Mouse (Mus musculus): ENCODE results near the gene Crybg3. TPM values are rescaled to one million over a fixed set of nuclear protein-coding genes. Genes with fewer than 3 reads are reported as not detected.

The Crybg3 gene
- total and polyA plus RNA-seq, 3 experiments: 2.7 to 5.0 (median 2.8) TPM

DNA sequence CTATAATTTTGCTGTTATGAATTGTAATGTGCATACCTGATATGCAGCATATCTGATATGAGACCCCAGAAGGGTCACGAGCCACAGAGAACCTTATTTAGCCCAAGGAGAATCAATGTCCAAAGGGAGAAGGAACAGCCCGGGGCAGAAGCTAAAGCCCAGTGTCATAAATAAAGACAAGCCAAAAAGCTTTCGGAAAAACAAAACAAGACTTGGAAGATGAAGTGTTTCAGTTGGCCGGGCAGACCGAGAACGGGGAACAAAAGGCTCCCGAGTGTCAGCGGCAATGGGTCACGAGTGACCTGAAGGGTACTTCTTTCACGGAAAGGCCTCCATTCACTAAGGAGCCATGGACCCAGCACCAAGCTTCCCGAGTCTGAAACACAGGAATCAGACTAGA, 26.8 kb downstream of the Crybg3 start:
- Histone ChIP-seq H3K9ac (ENCODE audit: insufficient read depth, low read depth) (no peak overlapping the region), H3K79me2 (replicated peaks; ENCODE audit: control insufficient read depth, extremely low read depth, insufficient read depth, poor library complexity, severe bottlenecking) (no peaks in the 10 kb centered on the region), H3K27me3 (replicated peaks) (no peaks in the 10 kb centered on the region), H3K4me1 (ENCODE audit: control insufficient read depth in 1 of 2, insufficient read depth in 2 of 2) (peaks cover 3 to 28% of the 10 kb centered on the region in 2 experiments), H3K36me3 (replicated peaks in 1 of 2; ENCODE audit: control insufficient read depth in 1 of 2, insufficient read depth in 1 of 2, low read length in 1 of 2) (no peaks in the 10 kb centered on the region), H3K9me3 (replicated peaks; ENCODE audit: low read length) (no peaks in the 10 kb centered on the region), H3K27ac (ENCODE audit: insufficient read depth, low read depth) (no peak overlapping the region), H3K4me3 (replicated peaks in 1 of 3; ENCODE audit: low read depth in 2 of 3, low read length in 2 of 3, poor library complexity in 1 of 3) (no peak overlapping the region), H3K4me2 (ENCODE audit: insufficient read depth, low read depth, poor library complexity, severe bottlenecking) (no peak overlapping the region)
- DNase-seq (ENCODE audit: extremely low read depth): no peak
- no peak for TF ChIP-seq BHLHE40 (IDR thresholded peaks at IDR 0.05; ENCODE audit: low read depth, low read length)
- TF ChIP-seq ETS1 (conservative IDR thresholded peaks at IDR 0.05; ENCODE audit: low read depth, low read length): no peak
- TF ChIP-seq E2F4 (IDR thresholded peaks at IDR 0.05; ENCODE audit: insufficient replicate concordance, low read depth, low read length): no peak
- no peak for TF ChIP-seq IRF4 (IDR thresholded peaks at IDR 0.05; ENCODE audit: low read depth, low read length)
- dilution Hi-C loops (cut with MboI; ENCODE audit: extremely low pct_ligation_motif_present, extremely low pct_unique_long_range_greater_than_20kb, low sequenced_read_pairs) (no loop called here), in situ Hi-C loops (cut with MboI; ENCODE audit: low pct_ligation_motif_present, low pct_unique_long_range_greater_than_20kb, low sequenced_read_pairs) (no loop called here)

DNA sequence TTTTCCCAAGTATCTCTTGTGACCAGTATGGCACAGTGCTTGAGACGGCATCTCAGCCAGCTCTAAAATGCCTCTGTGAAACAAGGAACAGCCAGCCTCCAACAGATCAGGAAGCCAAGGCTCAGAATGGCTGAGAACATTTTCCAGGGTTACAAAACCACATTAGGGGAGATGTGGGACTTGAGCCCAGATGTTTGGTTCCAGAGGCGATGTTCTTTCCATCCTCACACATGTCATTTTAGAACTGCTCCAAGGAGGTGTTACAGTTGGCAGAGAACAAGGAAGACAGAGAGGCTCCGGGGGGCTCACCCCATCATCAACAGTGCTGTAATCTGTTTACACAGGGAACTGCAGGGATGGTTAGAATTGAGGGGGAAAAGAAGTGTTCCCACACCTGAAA, 28.1 kb downstream of the Crybg3 start:
- TF ChIP-seq RCOR1 (conservative IDR thresholded peaks at IDR 0.05; ENCODE audit: low read depth, low read length) (no peak), TBP (conservative IDR thresholded peaks at IDR 0.05; ENCODE audit: low read depth, low read length) (no peak), IRF4 (IDR thresholded peaks at IDR 0.05; ENCODE audit: low read depth, low read length) (no peak), HCFC1 (IDR thresholded peaks at IDR 0.05; ENCODE audit: low read depth, low read length) (no peak), EP300 (IDR thresholded peaks at IDR 0.05; ENCODE audit: low read length) (no peak), SIN3A (IDR thresholded peaks at IDR 0.05; ENCODE audit: low read length) (no peak), MAFK (IDR thresholded peaks at IDR 0.05; ENCODE audit: insufficient replicate concordance, low read length) (no peak), CHD1 (IDR thresholded peaks at IDR 0.05; ENCODE audit: low read depth, low read length) (no peak), USF1 (IDR thresholded peaks at IDR 0.05; ENCODE audit: low read depth, low read length) (no peak), UBTF (IDR thresholded peaks at IDR 0.05; ENCODE audit: low read depth, low read length) (no peak)
- no peak overlapping the region for H3K9ac ChIP-seq (ENCODE audit: insufficient read depth, low read depth)
- in situ Hi-C loops (cut with MboI; ENCODE audit: low pct_ligation_motif_present, low pct_unique_long_range_greater_than_20kb, low sequenced_read_pairs) (no loop called here), dilution Hi-C loops (cut with MboI; ENCODE audit: extremely low pct_ligation_motif_present, extremely low pct_unique_long_range_greater_than_20kb, low sequenced_read_pairs) (no loop called here)
- H3K4me1 ChIP-seq (ENCODE audit: control insufficient read depth in 1 of 2, insufficient read depth in 2 of 2): peaks cover 8 to 36% of the 10 kb centered on the region in 2 experiments
- no peaks in the 10 kb centered on the region for H3K36me3 ChIP-seq (replicated peaks in 1 of 2; ENCODE audit: control insufficient read depth in 1 of 2, insufficient read depth in 1 of 2, low read length in 1 of 2)
- H3K4me2 ChIP-seq (ENCODE audit: insufficient read depth, low read depth, poor library complexity, severe bottlenecking): no peak overlapping the region
- no peaks in the 10 kb centered on the region for H3K79me2 ChIP-seq (replicated peaks; ENCODE audit: control insufficient read depth, extremely low read depth, insufficient read depth, poor library complexity, severe bottlenecking)
- no peak for DNase-seq (ENCODE audit: extremely low read depth)
- H3K27ac ChIP-seq (ENCODE audit: insufficient read depth, low read depth): no peak overlapping the region
- H3K4me3 ChIP-seq (replicated peaks in 1 of 3; ENCODE audit: low read depth in 2 of 3, low read length in 2 of 3, poor library complexity in 1 of 3): no peak overlapping the region
- H3K9me3 ChIP-seq (replicated peaks; ENCODE audit: low read length): no peaks in the 10 kb centered on the region
- no peaks in the 10 kb centered on the region for H3K27me3 ChIP-seq (replicated peaks)

DNA sequence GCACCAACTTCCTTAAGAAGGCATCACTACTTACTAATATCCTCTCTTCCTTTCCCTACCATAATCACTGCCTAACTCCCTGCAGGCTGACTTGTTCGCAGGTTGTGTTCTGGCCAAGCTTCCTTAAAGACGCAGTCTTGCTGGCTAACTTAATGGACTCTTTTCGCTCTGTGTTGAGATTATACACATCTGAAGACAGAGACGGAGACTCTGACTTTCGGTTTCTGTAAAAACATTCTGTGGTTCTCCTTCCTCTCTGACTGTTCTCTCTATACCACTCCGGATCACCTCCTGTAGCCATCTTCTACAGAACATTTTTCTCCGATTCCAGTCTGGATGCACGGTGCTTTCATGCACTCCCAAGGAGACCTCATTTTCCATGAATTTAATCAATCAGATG, 30.0 kb downstream of the Crybg3 start:
- dilution Hi-C loops (cut with MboI; ENCODE audit: extremely low pct_ligation_motif_present, extremely low pct_unique_long_range_greater_than_20kb, low sequenced_read_pairs): no loop called here
- H3K9me3 ChIP-seq (replicated peaks; ENCODE audit: low read length): no peaks in the 10 kb centered on the region
- H3K4me3 ChIP-seq (replicated peaks in 1 of 3; ENCODE audit: low read depth in 2 of 3, low read length in 2 of 3, poor library complexity in 1 of 3): peak overlapping the region; percentile 24 to 57 (median 44)
- peak; percentile 53 for DNase-seq (ENCODE audit: extremely low read depth)
- peaks cover 10 to 47% of the 10 kb centered on the region in 2 experiments for H3K4me1 ChIP-seq (ENCODE audit: control insufficient read depth in 1 of 2, insufficient read depth in 2 of 2)
- H3K27ac ChIP-seq (ENCODE audit: insufficient read depth, low read depth): peak overlapping the region; percentile 81
- peak overlapping the region; percentile 94 for H3K9ac ChIP-seq (ENCODE audit: insufficient read depth, low read depth)
- in situ Hi-C loops (cut with MboI; ENCODE audit: low pct_ligation_motif_present, low pct_unique_long_range_greater_than_20kb, low sequenced_read_pairs): no loop called here
- H3K4me2 ChIP-seq (ENCODE audit: insufficient read depth, low read depth, poor library complexity, severe bottlenecking): peak overlapping the region; percentile 100
- H3K27me3 ChIP-seq (replicated peaks): no peaks in the 10 kb centered on the region
- H3K36me3 ChIP-seq (replicated peaks in 1 of 2; ENCODE audit: control insufficient read depth in 1 of 2, insufficient read depth in 1 of 2, low read length in 1 of 2): no peaks in the 10 kb centered on the region
- no peaks in the 10 kb centered on the region for H3K79me2 ChIP-seq (replicated peaks; ENCODE audit: control insufficient read depth, extremely low read depth, insufficient read depth, poor library complexity, severe bottlenecking)
- no peak for TF ChIP-seq CTCF (conservative IDR thresholded peaks at IDR 0.05 in 1 of 2, IDR thresholded peaks at IDR 0.05 in 1 of 2; ENCODE audit: low read depth in 2 of 2, low read length in 2 of 2)
- TF ChIP-seq NRF1 (IDR thresholded peaks at IDR 0.05; ENCODE audit: low read depth, low read length): 0 out of 2 replicates have a peak, but pooled peaks have one; percentile 14
- no peak for TF ChIP-seq MEF2A (IDR thresholded peaks at IDR 0.05; ENCODE audit: borderline replicate concordance, low read depth, low read length)
- no peak for TF ChIP-seq MYC (IDR thresholded peaks at IDR 0.05; ENCODE audit: low read depth, low read length)
- no peak for TF ChIP-seq SIN3A (IDR thresholded peaks at IDR 0.05; ENCODE audit: low read length)
- TF ChIP-seq MAFK (IDR thresholded peaks at IDR 0.05; ENCODE audit: insufficient replicate concordance, low read length): no peak
- TF ChIP-seq CHD1 (IDR thresholded peaks at IDR 0.05; ENCODE audit: low read depth, low read length): no peak; the same call in 1 of the 2 replicates
- TF ChIP-seq ZMIZ1 (IDR thresholded peaks at IDR 0.05; ENCODE audit: low read depth, low read length): no peak
- TF ChIP-seq RCOR1 (conservative IDR thresholded peaks at IDR 0.05; ENCODE audit: low read depth, low read length): no peak
- no peak for TF ChIP-seq KAT2A (IDR thresholded peaks at IDR 0.05; ENCODE audit: insufficient replicate concordance, low read length)
- TF ChIP-seq ELF1 (IDR thresholded peaks at IDR 0.05; ENCODE audit: low read depth, low read length): no peak
- TF ChIP-seq HCFC1 (IDR thresholded peaks at IDR 0.05; ENCODE audit: low read depth, low read length): no peak; the same call in 1 of the 2 replicates
- TF ChIP-seq E2F4 (IDR thresholded peaks at IDR 0.05; ENCODE audit: insufficient replicate concordance, low read depth, low read length): no peak
- no peak for TF ChIP-seq GABPA (IDR thresholded peaks at IDR 0.05; ENCODE audit: insufficient replicate concordance, low read depth, low read length)
- TF ChIP-seq UBTF (IDR thresholded peaks at IDR 0.05; ENCODE audit: low read depth, low read length): no peak
- no peak for TF ChIP-seq CHD2 (IDR thresholded peaks at IDR 0.05; ENCODE audit: low read length)
- TF ChIP-seq MAZ (IDR thresholded peaks at IDR 0.05; ENCODE audit: low read depth, low read length): no peak
- TF ChIP-seq ZKSCAN1 (IDR thresholded peaks at IDR 0.05; ENCODE audit: borderline replicate concordance, low read depth, low read length): no peak
- TF ChIP-seq ETS1 (conservative IDR thresholded peaks at IDR 0.05; ENCODE audit: low read depth, low read length): peak; percentile 36; the same call in 1 of the 2 replicates
